Mouse (Mus musculus) gastrocnemius, adult 2 months (tissue): ENCODE results near the gene Psmd2. TPM values are rescaled to one million over a fixed set of nuclear protein-coding genes. Genes with fewer than 3 reads are reported as not detected.

ENCODE experiments used
- DNase-seq: peaks from one replicate; pipeline ENCODE4 v3.0.0; 2022
- H3K27ac ChIP-seq: fragments of 200-600 bp; 2 replicates; pipeline ENCODE4 v1.8.1; 2022; ENCODE audit warnings: mild to moderate bottlenecking
- H3K4me3 ChIP-seq: fragments of 200-600 bp; 2 replicates; pipeline ENCODE4 v1.8.1; 2022; ENCODE audit warnings: mild to moderate bottlenecking, moderate library complexity
- CTCF ChIP-seq: fragments of 200-600 bp; IDR thresholded peaks from 2 replicates; pipeline ENCODE4 v1.8.1; 2022; ENCODE audit warnings: antibody characterized with exemption, mild to moderate bottlenecking, moderate library complexity
- intact Hi-C: fragments of 180-260 bp; cut with DNase I; formaldehyde crosslinking; loops from one replicate; pipeline ENCODE4 v1.15.1; 2025
- long read RNA-seq, 2 experiments: library from polyadenylated mRNA; stranded (forward); transcript quantifications; one replicate each; pipeline ENCODE4 v2.0.0; 2021
- total RNA-seq, 2 experiments: library from RNA; stranded (reverse); gene quantifications; 2 replicates each; pipeline ENCODE4 v1.2.3; 2021

Psmd2 gene
- total RNA-seq, result 100 to 1,000 TPM; 223 to 253 TPM
- long read RNA-seq, experiment 1, transcript Psmd2-201 (21 exons, 2,961 nt), result major isoform, 505 of 555 reads
- long read RNA-seq, experiment 1, partial matches to known transcripts, result 32 of 555 reads
- long read RNA-seq, experiment 1, other reads (novel, unspliced or antisense), result 17 of 555 reads
- long read RNA-seq, experiment 2, transcript Psmd2-201 (21 exons, 2,961 nt), result major isoform, 463 of 512 reads
- long read RNA-seq, experiment 2, partial matches to known transcripts, result 32 of 512 reads
- long read RNA-seq, experiment 2, other reads (novel, unspliced or antisense), result 17 of 512 reads

- peak within 1 kb of the TSS; percentile 85 for H3K4me3 ChIP-seq
- peak; percentile 98 for DNase-seq
- intact Hi-C loops, result loop anchor here (2.0 to 5.0 kb wide), 2 partner anchors 41 to 134 kb away; partner anchors contain the start of genes Alg3, Dvl3, Eef1akmt4 and Gm49333
- peak within 1 kb of the TSS; percentile 90 for H3K27ac ChIP-seq
- TF ChIP-seq CTCF, result no peak; the same call in 1 of the 2 replicates
Measured at GRCm38 (mm10) chr16:20651076-20651946, at the start of gene Psmd2. Gene Psmd2 (plus strand): TSS chr16:20651652.

- no peak overlapping the region for H3K4me3 ChIP-seq
- no peak overlapping the region for H3K27ac ChIP-seq
- TF ChIP-seq CTCF, result no peak
- DNase-seq, result peak; percentile 52
- intact Hi-C loops, result no loop called here
Measured at GRCm38 (mm10) chr16:20604705-20605104, 46.7 kb upstream of the Psmd2 start.

GRCm38 (mm10) chr16:20610501-20611356 lies 40.7 kb upstream of the Psmd2 start:
- DNase-seq, result peak; percentile 77
- no peak for TF ChIP-seq CTCF
- peak overlapping the region; percentile 86 for H3K4me3 ChIP-seq
- intact Hi-C loops, result loop anchor here (2.0 to 5.0 kb wide), 2 partner anchors 40 to 73 kb away; partner anchors contain the start of genes Ap2m1 and Psmd2
- peak overlapping the region; percentile 93 for H3K27ac ChIP-seq

- H3K4me3 ChIP-seq, result peak within 1 kb of the TSS; percentile 86
- TF ChIP-seq CTCF, result no peak
- intact Hi-C loops, result loop anchor here (2.0 to 5.0 kb wide), 2 partner anchors 39 to 74 kb away; partner anchors contain the start of genes Ap2m1 and Psmd2
- DNase-seq, result peak; percentile 94
- peak within 1 kb of the TSS; percentile 93 for H3K27ac ChIP-seq
Measured at GRCm38 (mm10) chr16:20611357-20612227, 39.9 kb upstream of the Psmd2 start, which contains the start of the genes Eef1akmt4, Gm49333 and Alg3. Gene Eef1akmt4 (plus strand): TSS chr16:20611593. Gene Gm49333 (plus strand): TSS chr16:20611610. Gene Alg3 (minus strand): TSS chr16:20611735.

GRCm38 (mm10) chr16:20619541-20620398 lies 31.7 kb upstream of the Psmd2 start:
- no peak overlapping the region for H3K27ac ChIP-seq
- H3K4me3 ChIP-seq, result peak overlapping the region; percentile 84
- no peak for TF ChIP-seq CTCF
- intact Hi-C loops, result no loop called here
- DNase-seq, result peak; percentile 56

GRCm38 (mm10) chr16:20620399-20620735 lies 31.1 kb upstream of the Psmd2 start:
- Histone ChIP-seq H3K27ac (no peak overlapping the region), H3K4me3 (peak overlapping the region; percentile 84)
- DNase-seq, result no peak
- intact Hi-C loops, result no loop called here
- no peak for TF ChIP-seq CTCF

GRCm38 (mm10) chr16:20620751-20621190 lies 30.7 kb upstream of the Psmd2 start:
- DNase-seq, result no peak
- intact Hi-C loops, result no loop called here
- Histone ChIP-seq H3K4me3 (peak overlapping the region; percentile 84), H3K27ac (no peak overlapping the region; the same call in 1 of the 2 replicates)
- no peak for TF ChIP-seq CTCF

- Histone ChIP-seq H3K27ac (no peak within 1 kb of the TSS; the same call in 1 of the 2 replicates), H3K4me3 (peak within 1 kb of the TSS; percentile 84)
- no peak for TF ChIP-seq CTCF
- DNase-seq, result peak; percentile 84
- intact Hi-C loops, result no loop called here
Measured at GRCm38 (mm10) chr16:20621191-20621990, 30.1 kb upstream of the Psmd2 start, which contains the start of gene Camk2n2. Gene Camk2n2 (minus strand): TSS chr16:20621287.

- TF ChIP-seq CTCF, result no peak
- intact Hi-C loops, result no loop called here
- peak; percentile 76 for DNase-seq
- no peak overlapping the region for H3K27ac ChIP-seq
- H3K4me3 ChIP-seq, result peak overlapping the region; percentile 84
Measured at GRCm38 (mm10) chr16:20621991-20622685, 29.3 kb upstream of the Psmd2 start.
